Mouse (Mus musculus) lung, postnatal 0 days (tissue): ENCODE results near the gene Rhbdd1. TPM values are rescaled to one million over a fixed set of nuclear protein-coding genes. Genes with fewer than 3 reads are reported as not detected.

Experiments used
- ATAC-seq: fragments of 200-750 bp; cut with Nextera tagmentation; 2 replicates; pipeline ENCODE4 v1.8.0; 2017; ENCODE audit warnings: moderate library complexity
- DNase-seq: peaks from one replicate; pipeline ENCODE4 v3.0.0-alpha.2; 2016; ENCODE audit warnings: low spot score
- H3K27ac ChIP-seq: fragments of 300-500 bp; sonication (generic); 2 replicates; pipeline ENCODE4 v1.5.1; 2014; ENCODE audit warnings: antibody characterized with exemption, mild to moderate bottlenecking, low read length, mixed read lengths
- H3K27me3 ChIP-seq: fragments of 300-500 bp; sonication (generic); replicated peaks from 2 replicates; pipeline ENCODE4 v1.6.1; 2014; ENCODE audit warnings: low read length, mixed read lengths; ENCODE audit not compliant: insufficient read depth
- H3K36me3 ChIP-seq: fragments of 300-500 bp; sonication (generic); 2 replicates; pipeline ENCODE4 v1.6.1; 2014; ENCODE audit warnings: low read length, mixed read lengths; ENCODE audit not compliant: insufficient read depth
- H3K4me1 ChIP-seq: fragments of 300-500 bp; sonication (generic); 2 replicates; pipeline ENCODE4 v1.6.1; 2014; ENCODE audit warnings: antibody characterized with exemption, low read depth, low read length, mixed read lengths; ENCODE audit not compliant: insufficient read depth
- H3K4me2 ChIP-seq: fragments of 300-500 bp; sonication (generic); replicated peaks from 2 replicates; pipeline ENCODE4 v1.6.1; 2014; ENCODE audit warnings: low read depth, mild to moderate bottlenecking, low read length, moderate library complexity, mixed read lengths
- H3K4me3 ChIP-seq: fragments of 300-500 bp; sonication (generic); 2 replicates; pipeline ENCODE4 v1.5.1; 2014; ENCODE audit warnings: low read depth, low read length
- H3K9ac ChIP-seq: fragments of 300-500 bp; sonication (generic); replicated peaks from 2 replicates; pipeline ENCODE4 v1.6.1; 2014; ENCODE audit warnings: low read depth, mild to moderate bottlenecking
- H3K9me3 ChIP-seq: fragments of 300-500 bp; sonication (generic); 2 replicates; pipeline ENCODE4 v1.6.1; 2016; ENCODE audit warnings: low read length, mixed read lengths
- CTCF ChIP-seq: IDR thresholded peaks from 2 replicates; pipeline ENCODE4 v1.5.1; 2016; ENCODE audit warnings: antibody characterized with exemption, mild to moderate bottlenecking
- EP300 ChIP-seq: IDR thresholded peaks from 2 replicates; pipeline ENCODE4 v1.6.1; 2016; ENCODE audit warnings: antibody characterized with exemption, mild to moderate bottlenecking, control low read depth
- WGBS: fragments of 180-500 bp; shearing (Covaris S2); extraction: QIAGEN DNeasy Blood & Tissue Kit; methylation state at CpG from one replicate; pipeline ENCODE4 v1.1.7; 2014; 5-methylcytosine and 5-hydroxymethylcytosine counted together
- polyA plus RNA-seq: library from polyadenylated mRNA; unstranded; fragments of >200 nt; fragmentation: Nextera tagmentation; extraction: Ambion mirVana; gene quantifications from 2 replicates; pipeline ENCODE4 v1.2.1, GENCODE M21; 2015

Rhbdd1 gene
- polyA plus RNA-seq, 1 experiment from 2014 or later, result 7.8 TPM

- H3K27ac ChIP-seq, result peak overlapping the region; percentile 90
- H3K4me3 ChIP-seq, result peak overlapping the region; percentile 61
- TF ChIP-seq CTCF (peak; percentile 18; the same call in 1 of the 2 replicates), EP300 (no peak)
- no peaks in the 10 kb centered on the region for H3K9me3 ChIP-seq
- WGBS, result 1% methylated on average over 30 of the region's 31 CpGs
- no peaks in the 10 kb centered on the region for H3K27me3 ChIP-seq
- ATAC-seq (peak; percentile 55; the same call in 1 of the 2 replicates), DNase-seq (peak; percentile 86)
- H3K36me3 ChIP-seq, result no peaks in the 10 kb centered on the region
- peak overlapping the region; percentile 89 for H3K4me2 ChIP-seq
- H3K9ac ChIP-seq, result peak overlapping the region; percentile 46
- peaks cover 22% of the 10 kb centered on the region; the same call in 1 of the 2 replicates for H3K4me1 ChIP-seq
These were observed 25.5 kb upstream of the Rhbdd1 start for GRCm38 (mm10) chr1:82290723-82291150.

- no peaks in the 10 kb centered on the region for H3K36me3 ChIP-seq
- H3K9me3 ChIP-seq, result no peaks in the 10 kb centered on the region
- TF ChIP-seq EP300 (no peak), CTCF (peak; percentile 76)
- peak within 1 kb of the TSS; percentile 46 for H3K9ac ChIP-seq
- 3% methylated on average over 21 of the region's 60 CpGs for WGBS
- DNase-seq (peak; percentile 97), ATAC-seq (peak; percentile 95)
- no peaks in the 10 kb centered on the region for H3K27me3 ChIP-seq
- peak within 1 kb of the TSS; percentile 90 for H3K27ac ChIP-seq
- H3K4me2 ChIP-seq, result peak within 1 kb of the TSS; percentile 89
- peaks cover 22% of the 10 kb centered on the region; the same call in 1 of the 2 replicates for H3K4me1 ChIP-seq
- H3K4me3 ChIP-seq, result peak within 1 kb of the TSS; percentile 61
These were observed 25.0 kb upstream of the Rhbdd1 start, which contains the start of gene Irs1 for GRCm38 (mm10) chr1:82291151-82291797. Irs1 (minus strand) TSS chr1:82291416.

- peak overlapping the region; percentile 46; the same call in 1 of the 2 replicates for H3K9ac ChIP-seq
- peaks cover 21% of the 10 kb centered on the region; the same call in 1 of the 2 replicates for H3K4me1 ChIP-seq
- peak overlapping the region; percentile 61 for H3K4me3 ChIP-seq
- peak overlapping the region; percentile 90 for H3K27ac ChIP-seq
- DNase-seq, result peak; percentile 26
- no peak for ATAC-seq
- no peaks in the 10 kb centered on the region for H3K36me3 ChIP-seq
- TF ChIP-seq CTCF, result no peak
- TF ChIP-seq EP300, result no peak
- H3K27me3 ChIP-seq, result no peaks in the 10 kb centered on the region
- no peaks in the 10 kb centered on the region for H3K9me3 ChIP-seq
- H3K4me2 ChIP-seq, result peak overlapping the region; percentile 89
- 2% methylated on average over 19 of the region's 23 CpGs for WGBS
These were observed 24.1 kb upstream of the Rhbdd1 start for GRCm38 (mm10) chr1:82291930-82292712.

- peak; percentile 52 for DNase-seq
- Histone ChIP-seq H3K27me3 (no peaks in the 10 kb centered on the region), H3K4me3 (peak overlapping the region; percentile 16)
These were observed 23.5 kb upstream of the Rhbdd1 start for GRCm38 (mm10) chr1:82292771-82293170.

GRCm38 (mm10) chr1:82294102-82294501 lies 22.1 kb upstream of the Rhbdd1 start:
- H3K9me3 ChIP-seq, result no peaks in the 10 kb centered on the region

More at GRCm38 (mm10) chr1:82292771-82293170, 23.5 kb upstream of the Rhbdd1 start:
- Histone ChIP-seq H3K9me3 (no peaks in the 10 kb centered on the region), H3K27ac (no peak overlapping the region), H3K9ac (no peak overlapping the region), H3K36me3 (no peaks in the 10 kb centered on the region), H3K4me1 (peaks cover 14% of the 10 kb centered on the region; the same call in 1 of the 2 replicates), H3K4me2 (peak overlapping the region; percentile 89)
- TF ChIP-seq EP300 (no peak), CTCF (no peak)
- WGBS, result 4% methylated on average over 13 of the region's 13 CpGs
- no peak for ATAC-seq

GRCm38 (mm10) chr1:82298586-82298985 lies 17.7 kb upstream of the Rhbdd1 start:
- 38% methylated on average over 1 of the region's 1 CpGs for WGBS
- Histone ChIP-seq H3K27ac (no peak overlapping the region), H3K9ac (no peak overlapping the region)

More at GRCm38 (mm10) chr1:82294102-82294501, 22.1 kb upstream of the Rhbdd1 start:
- no peak for ATAC-seq
- Histone ChIP-seq H3K27me3 (no peaks in the 10 kb centered on the region), H3K4me1 (peaks cover 6% of the 10 kb centered on the region; the same call in 1 of the 2 replicates), H3K9ac (no peak overlapping the region), H3K27ac (no peak overlapping the region), H3K4me2 (no peak overlapping the region), H3K4me3 (no peak overlapping the region), H3K36me3 (no peaks in the 10 kb centered on the region)
- WGBS, result 11% methylated on average over 6 of the region's 6 CpGs
- TF ChIP-seq CTCF, result peak; percentile 78
- no peak for TF ChIP-seq EP300
- peak; percentile 75 for DNase-seq

More at GRCm38 (mm10) chr1:82298586-82298985, 17.7 kb upstream of the Rhbdd1 start:
- Histone ChIP-seq H3K4me1 (no peaks in the 10 kb centered on the region), H3K9me3 (no peaks in the 10 kb centered on the region), H3K4me2 (no peak overlapping the region), H3K4me3 (no peak overlapping the region), H3K27me3 (no peaks in the 10 kb centered on the region), H3K36me3 (no peaks in the 10 kb centered on the region)
- TF ChIP-seq EP300 (no peak), CTCF (no peak)
- no peak for DNase-seq
- ATAC-seq, result no peak
